Mouse (Mus musculus): ENCODE data around the gene Vhl.

DNA sequence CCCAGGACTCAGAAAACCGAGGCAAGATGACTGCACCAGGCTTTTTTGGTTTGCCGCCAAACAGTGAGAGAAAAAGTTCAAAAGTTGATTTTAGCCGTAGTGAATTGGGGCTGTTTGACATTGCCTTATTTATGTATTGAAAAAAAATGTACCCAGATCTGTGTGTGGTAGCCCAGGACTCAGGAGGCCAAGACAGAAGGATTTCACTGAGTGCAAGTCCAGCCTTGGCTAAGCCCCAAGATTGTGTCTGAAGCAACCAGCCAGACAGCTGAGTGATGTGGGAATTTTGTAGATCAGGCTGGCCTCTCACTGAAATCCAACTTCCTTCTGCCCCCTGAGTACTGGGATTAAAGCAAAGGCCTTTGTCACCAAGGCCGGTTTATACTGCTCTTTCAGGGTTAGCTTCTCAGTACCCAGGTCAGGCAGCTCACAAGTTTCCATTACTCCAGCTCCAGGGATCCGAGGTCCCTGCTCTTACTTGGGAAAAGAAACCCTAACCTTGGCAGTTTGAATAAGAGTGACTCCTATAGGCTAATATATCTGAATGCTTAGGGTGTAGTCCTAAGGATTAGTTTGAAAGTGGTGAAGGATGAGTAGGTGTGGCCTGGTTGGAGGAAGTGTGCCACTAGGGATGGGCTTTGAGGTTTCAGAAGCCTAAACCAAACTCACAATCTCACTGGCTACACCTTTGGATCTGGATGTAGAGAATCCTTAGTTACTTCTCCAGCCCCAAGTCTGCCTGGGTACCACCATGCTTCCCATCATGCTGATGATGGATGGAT lies 1.4 kb downstream of the Vhl start:
- no peak for TF ChIP-seq POLR2A (IDR thresholded peaks at IDR 0.05; ENCODE audit: extremely low read depth, insufficient read depth, low read length)
- no peak for TF ChIP-seq CTCF (IDR thresholded peaks at IDR 0.05; ENCODE audit: extremely low read depth, insufficient read depth, low read length)

Data from cortical plate, adult 2 months (tissue).